Mouse (Mus musculus) lung, postnatal 0 days (tissue): ENCODE data around the gene Wwp2. TPM values are rescaled to one million over a fixed set of nuclear protein-coding genes. Genes with fewer than 3 reads are reported as not detected.

Source experiments
- ATAC-seq: fragments of 200-750 bp; cut with Nextera tagmentation; 2 replicates; pipeline ENCODE4 v1.8.0; 2017; ENCODE audit warnings: moderate library complexity
- DNase-seq: peaks from one replicate; pipeline ENCODE4 v3.0.0-alpha.2; 2016; ENCODE audit warnings: low spot score
- H3K27ac ChIP-seq: fragments of 300-500 bp; sonication (generic); 2 replicates; pipeline ENCODE4 v1.5.1; 2014; ENCODE audit warnings: antibody characterized with exemption, mild to moderate bottlenecking, low read length, mixed read lengths
- H3K27me3 ChIP-seq: fragments of 300-500 bp; sonication (generic); replicated peaks from 2 replicates; pipeline ENCODE4 v1.6.1; 2014; ENCODE audit warnings: low read length, mixed read lengths; ENCODE audit not compliant: insufficient read depth
- H3K36me3 ChIP-seq: fragments of 300-500 bp; sonication (generic); 2 replicates; pipeline ENCODE4 v1.6.1; 2014; ENCODE audit warnings: low read length, mixed read lengths; ENCODE audit not compliant: insufficient read depth
- H3K4me1 ChIP-seq: fragments of 300-500 bp; sonication (generic); 2 replicates; pipeline ENCODE4 v1.6.1; 2014; ENCODE audit warnings: antibody characterized with exemption, low read depth, low read length, mixed read lengths; ENCODE audit not compliant: insufficient read depth
- H3K4me2 ChIP-seq: fragments of 300-500 bp; sonication (generic); replicated peaks from 2 replicates; pipeline ENCODE4 v1.6.1; 2014; ENCODE audit warnings: low read depth, mild to moderate bottlenecking, low read length, moderate library complexity, mixed read lengths
- H3K4me3 ChIP-seq: fragments of 300-500 bp; sonication (generic); 2 replicates; pipeline ENCODE4 v1.5.1; 2014; ENCODE audit warnings: low read depth, low read length
- H3K9ac ChIP-seq: fragments of 300-500 bp; sonication (generic); replicated peaks from 2 replicates; pipeline ENCODE4 v1.6.1; 2014; ENCODE audit warnings: low read depth, mild to moderate bottlenecking
- H3K9me3 ChIP-seq: fragments of 300-500 bp; sonication (generic); 2 replicates; pipeline ENCODE4 v1.6.1; 2016; ENCODE audit warnings: low read length, mixed read lengths
- CTCF ChIP-seq: IDR thresholded peaks from 2 replicates; pipeline ENCODE4 v1.5.1; 2016; ENCODE audit warnings: antibody characterized with exemption, mild to moderate bottlenecking
- EP300 ChIP-seq: IDR thresholded peaks from 2 replicates; pipeline ENCODE4 v1.6.1; 2016; ENCODE audit warnings: antibody characterized with exemption, mild to moderate bottlenecking, control low read depth
- WGBS: fragments of 180-500 bp; shearing (Covaris S2); extraction: QIAGEN DNeasy Blood & Tissue Kit; methylation state at CpG from one replicate; pipeline ENCODE4 v1.1.7; 2014; 5-methylcytosine and 5-hydroxymethylcytosine counted together
- polyA plus RNA-seq: library from polyadenylated mRNA; unstranded; fragments of >200 nt; fragmentation: Nextera tagmentation; extraction: Ambion mirVana; gene quantifications from 2 replicates; pipeline ENCODE4 v1.2.1, GENCODE M21; 2015

Gene Wwp2
- polyA plus RNA-seq, 1 experiment from 2014 or later = 27.3 TPM

DNA sequence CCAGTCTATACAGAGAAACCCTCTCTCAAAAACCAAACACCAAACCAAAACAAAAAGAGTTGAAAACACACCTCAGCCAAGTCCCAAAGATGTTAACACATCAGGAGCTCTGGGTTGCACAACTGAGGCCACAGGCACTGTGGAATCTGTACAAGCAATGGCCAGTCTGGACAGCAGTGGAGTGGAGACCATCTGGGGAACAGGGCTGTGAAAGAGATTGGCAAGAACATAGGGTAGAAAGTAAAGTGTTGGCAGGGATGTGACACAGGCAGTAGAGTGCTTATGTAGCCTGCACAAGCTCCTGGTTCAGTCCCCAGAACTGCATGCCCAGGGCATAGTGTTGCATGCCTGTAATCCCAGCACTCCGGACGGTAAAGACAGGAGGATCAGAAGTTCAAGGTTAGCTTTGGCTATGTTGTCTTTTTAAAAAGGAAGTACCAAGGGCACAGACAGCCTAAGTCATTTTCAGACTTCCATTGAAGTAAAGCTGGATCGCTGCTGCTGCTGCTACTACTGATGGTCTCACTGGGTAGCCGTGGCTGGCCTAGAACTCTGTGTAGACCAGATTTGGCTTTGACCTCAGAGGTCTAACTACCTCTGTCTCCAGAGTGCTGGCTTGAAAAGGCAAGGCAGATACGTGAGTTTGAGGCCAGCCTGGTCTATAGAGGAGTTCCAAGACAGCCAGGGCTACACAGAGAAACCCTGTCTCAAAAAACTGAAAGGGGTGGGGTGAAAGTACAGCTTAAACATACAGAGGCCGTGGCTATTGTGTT is 79.0 kb downstream of the Wwp2 start:
- Histone ChIP-seq H3K27ac (peak overlapping the region; percentile 9; the same call in 1 of the 2 replicates), H3K4me2 (no peak overlapping the region), H3K4me1 (no peaks in the 10 kb centered on the region; the same call in 1 of the 2 replicates), H3K4me3 (no peak overlapping the region), H3K36me3 (no peaks in the 10 kb centered on the region), H3K9ac (no peak overlapping the region), H3K27me3 (no peaks in the 10 kb centered on the region), H3K9me3 (no peaks in the 10 kb centered on the region)
- no peak for TF ChIP-seq EP300
- no peak for TF ChIP-seq CTCF
- whole genome bisulfite sequencing = 88% methylated on average over 6 of the region's 6 CpGs
- ATAC-seq (peak; percentile 69), DNase-seq (peak; percentile 68)

DNA sequence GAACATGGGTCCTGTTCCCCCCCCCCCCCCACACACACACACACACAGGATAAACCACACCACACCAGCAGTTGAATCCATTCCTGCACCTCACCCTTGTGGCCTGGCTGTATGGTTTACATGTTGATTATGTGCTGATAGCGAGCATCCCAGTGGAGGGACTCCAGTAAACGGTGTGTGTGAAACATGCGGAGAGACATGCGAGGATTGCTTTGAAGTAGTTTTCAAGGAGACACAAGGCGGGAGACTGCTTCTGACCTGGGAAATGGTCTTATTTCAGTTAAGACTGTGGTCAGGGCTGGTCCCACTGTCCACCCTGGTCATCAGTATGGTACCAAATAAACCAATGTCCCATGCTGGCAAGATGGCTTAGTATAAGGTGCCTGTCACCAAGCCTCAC is 82.6 kb downstream of the Wwp2 start:
- no peaks in the 10 kb centered on the region for H3K36me3 ChIP-seq
- no peaks in the 10 kb centered on the region; the same call in 1 of the 2 replicates for H3K4me1 ChIP-seq
- no peak overlapping the region for H3K4me3 ChIP-seq
- no peak overlapping the region for H3K9ac ChIP-seq
- no peak overlapping the region for H3K4me2 ChIP-seq
- H3K27me3 ChIP-seq = no peaks in the 10 kb centered on the region
- TF ChIP-seq EP300 = no peak
- no peak for TF ChIP-seq CTCF
- 82% methylated on average over 5 of the region's 5 CpGs for WGBS
- H3K27ac ChIP-seq = no peak overlapping the region
- no peaks in the 10 kb centered on the region for H3K9me3 ChIP-seq
- no peak for ATAC-seq
- no peak for DNase-seq

DNA sequence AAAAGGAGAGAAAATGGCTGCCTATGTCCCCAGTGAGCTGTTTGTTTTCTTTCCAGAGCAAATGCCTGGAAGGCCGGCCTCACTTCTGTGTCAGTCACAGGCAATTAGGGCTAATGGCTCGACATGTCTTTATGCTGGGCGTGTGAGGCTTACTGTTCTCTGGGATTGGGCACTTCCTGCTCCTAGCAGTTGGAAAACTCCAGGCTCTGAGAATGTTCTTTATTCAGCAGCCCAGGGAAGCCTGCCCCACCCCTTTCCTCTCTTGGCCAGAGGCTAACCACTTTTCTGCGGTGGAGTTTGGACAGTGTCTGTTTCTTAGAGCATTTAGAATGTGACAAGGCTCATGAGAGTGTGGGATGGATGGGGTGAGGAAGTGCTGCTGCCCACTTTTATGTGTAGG is 83.7 kb downstream of the Wwp2 start:
- Histone ChIP-seq H3K4me2 (no peak overlapping the region), H3K36me3 (no peaks in the 10 kb centered on the region), H3K4me3 (no peak overlapping the region), H3K4me1 (no peaks in the 10 kb centered on the region; the same call in 1 of the 2 replicates), H3K27me3 (no peaks in the 10 kb centered on the region), H3K9me3 (no peaks in the 10 kb centered on the region), H3K9ac (no peak overlapping the region), H3K27ac (peak overlapping the region; percentile 1; the same call in 1 of the 2 replicates)
- ATAC-seq (peak; percentile 87), DNase-seq (peak; percentile 83)
- no peak for TF ChIP-seq EP300
- no peak for TF ChIP-seq CTCF
- WGBS = 6% methylated on average over 4 of the region's 4 CpGs

- Histone ChIP-seq H3K27ac (no peak overlapping the region), H3K27me3 (no peaks in the 10 kb centered on the region), H3K9me3 (no peaks in the 10 kb centered on the region), H3K36me3 (no peaks in the 10 kb centered on the region), H3K4me1 (no peaks in the 10 kb centered on the region; the same call in 1 of the 2 replicates), H3K9ac (no peak overlapping the region), H3K4me2 (no peak overlapping the region), H3K4me3 (no peak overlapping the region)
- 75% methylated on average over 8 of the region's 8 CpGs for WGBS
- ATAC-seq = no peak
- DNase-seq = no peak
- no peak for TF ChIP-seq EP300
- TF ChIP-seq CTCF = no peak
Observed at GRCm38 (mm10) chr8:107521788-107522554, 85.8 kb downstream of the Wwp2 start.

DNA sequence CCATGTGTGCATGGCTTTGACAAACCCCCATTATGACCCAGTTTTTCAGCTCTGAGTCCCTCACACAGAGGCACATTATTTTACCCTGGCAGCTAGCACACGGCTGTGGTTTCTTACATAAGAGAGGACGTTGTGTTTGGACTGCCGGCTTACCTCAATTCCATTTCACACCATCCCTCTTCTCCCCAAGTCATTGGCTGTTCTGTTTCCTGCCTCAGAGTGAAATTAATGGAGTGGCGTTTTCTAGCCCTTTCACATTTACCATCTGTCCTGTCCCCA is 86.3 kb downstream of the Wwp2 start:
- H3K36me3 ChIP-seq = no peaks in the 10 kb centered on the region
- no peak overlapping the region for H3K4me2 ChIP-seq
- no peaks in the 10 kb centered on the region; the same call in 1 of the 2 replicates for H3K4me1 ChIP-seq
- no peaks in the 10 kb centered on the region for H3K9me3 ChIP-seq
- H3K27ac ChIP-seq = no peak overlapping the region
- DNase-seq (no peak), ATAC-seq (no peak)
- 31% methylated on average over 4 of the region's 4 CpGs for WGBS
- no peak overlapping the region for H3K9ac ChIP-seq
- H3K27me3 ChIP-seq = no peaks in the 10 kb centered on the region
- TF ChIP-seq CTCF (no peak), EP300 (no peak)
- no peak overlapping the region for H3K4me3 ChIP-seq

DNA sequence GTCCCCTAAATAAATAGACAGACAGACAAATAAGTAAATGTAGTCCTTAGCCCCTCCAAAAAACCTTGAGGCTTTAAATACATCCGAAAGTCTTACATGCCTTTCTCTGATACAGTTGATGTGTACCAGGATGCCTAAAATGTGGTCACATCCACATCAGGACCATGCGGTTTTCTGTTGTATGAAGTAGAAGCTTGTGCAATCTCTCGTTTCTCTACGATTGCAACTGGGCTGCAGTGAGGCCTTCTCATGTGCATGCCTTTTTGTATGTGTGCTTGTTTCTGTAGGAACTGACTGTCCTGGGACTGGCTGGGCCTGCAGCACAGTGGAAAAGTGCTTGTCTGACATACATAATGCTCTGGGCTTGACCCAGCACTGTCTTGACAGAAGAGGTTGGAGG is 88.4 kb downstream of the Wwp2 start:
- no peak for DNase-seq
- no peak overlapping the region for H3K4me3 ChIP-seq
- H3K9ac ChIP-seq = no peak overlapping the region
- H3K4me2 ChIP-seq = no peak overlapping the region
- no peaks in the 10 kb centered on the region for H3K9me3 ChIP-seq
- ATAC-seq = no peak
- TF ChIP-seq CTCF = no peak
- H3K27ac ChIP-seq = no peak overlapping the region
- WGBS = 69% methylated on average over 4 of the region's 4 CpGs
- H3K4me1 ChIP-seq = no peaks in the 10 kb centered on the region
- no peaks in the 10 kb centered on the region for H3K27me3 ChIP-seq
- no peaks in the 10 kb centered on the region for H3K36me3 ChIP-seq
